Mouse (Mus musculus) MEL (cell line): Measurements from ENCODE around the gene Slc12a8. TPM values are rescaled to one million over a fixed set of nuclear protein-coding genes. Genes with fewer than 3 reads are reported as not detected.

Source experiments
- DNase-seq: peaks from one replicate; pipeline ENCODE4 v3.0.0; 2011; ENCODE audit warnings: low read depth, low spot score
- H3K27ac ChIP-seq: 2 replicates; pipeline ENCODE4 v1.5.1; 2012; ENCODE audit warnings: low read depth, mild to moderate bottlenecking, control low read depth, low read length, moderate library complexity; ENCODE audit not compliant: control insufficient read depth
- H3K27me3 ChIP-seq, 2 experiments: fragments of 150-350 bp in 1 of 2; sonication (generic) in 1 of 2; 2 replicates each; pipeline ENCODE4 v1.6.1; 2012; ENCODE audit warnings: low read length in 2 of 2, mild to moderate bottlenecking in 2 of 2, improper control_type of control experiment in 1 of 2, moderate library complexity in 1 of 2; ENCODE audit not compliant: insufficient read depth in 2 of 2, control insufficient read depth in 1 of 2
- H3K36me3 ChIP-seq, 2 experiments: 2 replicates each; pipeline ENCODE4 v1.6.1; 2012 to 2014; ENCODE audit warnings: low read length in 2 of 2, improper control_type of control experiment in 1 of 2, inconsistent platforms in 1 of 2, mild to moderate bottlenecking in 1 of 2; ENCODE audit not compliant: insufficient read depth in 2 of 2, control insufficient read depth in 1 of 2
- H3K4me1 ChIP-seq, 2 experiments: fragments of 150-350 bp in 1 of 2; sonication (generic) in 1 of 2; 2 replicates each; pipeline ENCODE4 v1.6.1; 2012; ENCODE audit warnings: low read length in 2 of 2, improper control_type of control experiment in 1 of 2, mild to moderate bottlenecking in 1 of 2; ENCODE audit not compliant: insufficient read depth in 2 of 2, control insufficient read depth in 1 of 2
- H3K4me3 ChIP-seq, 2 experiments: fragments of 150-350 bp in 1 of 2; sonication (generic) in 1 of 2; 2 replicates each; pipeline ENCODE4 v1.5.1; 2012; ENCODE audit warnings: low read depth in 2 of 2, low read length in 2 of 2, mild to moderate bottlenecking in 2 of 2, moderate library complexity in 2 of 2, control low read depth in 1 of 2, improper control_type of control experiment in 1 of 2; ENCODE audit not compliant: control insufficient read depth in 1 of 2, insufficient read depth in 1 of 2
- H3K79me2 ChIP-seq: 2 replicates; pipeline ENCODE4 v1.6.1; 2012; ENCODE audit warnings: mild to moderate bottlenecking, low read length, moderate library complexity; ENCODE audit not compliant: control insufficient read depth, poor library complexity, insufficient read depth
- H3K9ac ChIP-seq: 2 replicates; pipeline ENCODE4 v1.6.1; 2012; ENCODE audit warnings: low read depth, mild to moderate bottlenecking, control low read depth, low read length, moderate library complexity; ENCODE audit not compliant: control insufficient read depth, poor library complexity, severe bottlenecking
- H3K9me3 ChIP-seq: fragments of 150-350 bp; sonication (generic); replicated peaks from 2 replicates; pipeline ENCODE4 v1.6.1; 2012; ENCODE audit warnings: mild to moderate bottlenecking, low read length, improper control_type of control experiment, moderate library complexity; ENCODE audit not compliant: insufficient read depth
- ELF1 ChIP-seq: IDR thresholded peaks from 2 replicates; pipeline ENCODE4 v1.6.1; 2014; ENCODE audit warnings: low read depth, mild to moderate bottlenecking, inconsistent platforms, low read length, improper control_type of control experiment, moderate library complexity
- GATA1 ChIP-seq: IDR thresholded peaks from 2 replicates; pipeline ENCODE4 v1.6.1; 2011; ENCODE audit warnings: low read depth, low read length, improper control_type of control experiment
- MAZ ChIP-seq: IDR thresholded peaks from 2 replicates; pipeline ENCODE4 v1.6.1; 2012; ENCODE audit warnings: low read depth, mild to moderate bottlenecking, inconsistent platforms, low read length, improper control_type of control experiment
- MEF2A ChIP-seq: IDR thresholded peaks from 2 replicates; pipeline ENCODE4 v1.6.1; 2014; ENCODE audit warnings: low read depth, mild to moderate bottlenecking, inconsistent platforms, low read length, improper control_type of control experiment; ENCODE audit not compliant: poor library complexity, insufficient replicate concordance, severe bottlenecking; ENCODE audit errors: extremely low read depth
- MYB ChIP-seq: IDR thresholded peaks from 2 replicates; pipeline ENCODE4 v1.6.1; 2011; ENCODE audit warnings: mild to moderate bottlenecking, low read depth, low read length, improper control_type of control experiment
- MYC ChIP-seq: IDR thresholded peaks from 2 replicates; pipeline ENCODE4 v1.6.1; 2011; ENCODE audit warnings: low read depth, mild to moderate bottlenecking, low read length, improper control_type of control experiment, moderate library complexity
- NELFE ChIP-seq: IDR thresholded peaks from 2 replicates; pipeline ENCODE4 v1.6.1; 2011; ENCODE audit warnings: low read depth, low read length, improper control_type of control experiment
- NRF1 ChIP-seq: IDR thresholded peaks from 2 replicates; pipeline ENCODE4 v1.6.1; 2014; ENCODE audit warnings: low read depth, mild to moderate bottlenecking, inconsistent platforms, low read length, improper control_type of control experiment, moderate library complexity; ENCODE audit not compliant: poor library complexity, insufficient read depth, severe bottlenecking
- RAD21 ChIP-seq: IDR thresholded peaks from 2 replicates; pipeline ENCODE4 v1.6.1; 2011; ENCODE audit warnings: mild to moderate bottlenecking, low read depth, low read length, improper control_type of control experiment
- SMC3 ChIP-seq: IDR thresholded peaks from 2 replicates; pipeline ENCODE4 v1.6.1; 2011; ENCODE audit warnings: low read depth, low read length, improper control_type of control experiment
- TAL1 ChIP-seq: IDR thresholded peaks from 2 replicates; pipeline ENCODE4 v1.6.1; 2012; ENCODE audit warnings: mild to moderate bottlenecking, inconsistent platforms, low read length, moderate library complexity, mixed read lengths
- TBP ChIP-seq: IDR thresholded peaks from 2 replicates; pipeline ENCODE4 v1.8.0; 2011; ENCODE audit warnings: low read depth, low read length, improper control_type of control experiment
- UBTF ChIP-seq: IDR thresholded peaks from 2 replicates; pipeline ENCODE4 v1.6.1; 2012; ENCODE audit warnings: low read depth, mild to moderate bottlenecking, inconsistent platforms, low read length, improper control_type of control experiment, moderate library complexity, borderline replicate concordance; ENCODE audit not compliant: insufficient read depth
- USF2 ChIP-seq, 2 experiments: IDR thresholded peaks; 2 replicates each; pipeline ENCODE4 v1.6.1; 2011 to 2012; ENCODE audit warnings: improper control_type of control experiment in 2 of 2, low read length in 2 of 2, borderline replicate concordance in 1 of 2, inconsistent platforms in 1 of 2, low read depth in 1 of 2, mild to moderate bottlenecking in 1 of 2; ENCODE audit not compliant: insufficient read depth in 1 of 2
- ZC3H11A ChIP-seq: IDR thresholded peaks from 2 replicates; pipeline ENCODE4 v1.6.1; 2012; ENCODE audit warnings: low read depth, mild to moderate bottlenecking, inconsistent platforms, low read length, improper control_type of control experiment
- ZNF384 ChIP-seq: IDR thresholded peaks from 2 replicates; pipeline ENCODE4 v1.6.1; 2012; ENCODE audit warnings: low read depth, mild to moderate bottlenecking, inconsistent platforms, low read length, improper control_type of control experiment
- polyA plus RNA-seq, 2 experiments: library from polyadenylated mRNA; stranded (reverse) in 1 of 2; unstranded in 1 of 2; fragments of >175 nt in 1 of 2; fragments of >200 nt in 1 of 2; gene quantifications; 2 replicates each; pipeline versions ENCODE4 v1.2.1 to v1.2.4; 2012; ENCODE audit warnings: low replicate concordance in 2 of 2, low read depth in 1 of 2; ENCODE audit not compliant: insufficient read length in 2 of 2, insufficient read depth in 1 of 2, missing spikeins in 1 of 2
- total RNA-seq: library from RNA; depleted of rRNA; stranded (reverse); fragments of 300-350 nt; gene quantifications from 2 replicates; pipeline ENCODE4 v1.2.3, GENCODE M21; 2012

Slc12a8 gene
- total and polyA plus RNA-seq, 3 experiments = 0.29 TPM; not detected in 2

DNA sequence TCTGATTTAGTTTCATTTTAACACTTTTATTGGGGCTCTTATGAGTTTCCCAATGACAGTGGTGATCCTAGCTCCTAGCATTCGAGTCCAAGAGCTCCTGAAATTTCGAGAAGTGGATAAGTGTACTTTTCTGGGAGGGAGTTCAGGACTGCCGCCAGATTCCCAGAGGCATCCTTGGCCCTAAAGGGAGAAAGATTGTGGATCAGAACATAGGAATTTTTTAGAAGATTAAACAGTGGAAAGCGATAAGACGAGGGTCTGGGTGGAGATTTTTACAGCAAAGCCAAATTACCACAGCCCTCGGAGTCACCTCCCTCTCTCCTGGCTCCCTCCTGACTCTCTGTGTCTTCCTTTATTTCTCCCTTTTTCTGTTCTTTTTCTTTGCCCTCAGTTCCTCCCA, 58.6 kb downstream of the Slc12a8 start:
- TF ChIP-seq UBTF (no peak), SMC3 (no peak), MEF2A (no peak), MYC (no peak), ELF1 (no peak), NELFE (no peak), MYB (no peak), TAL1 (no peak), GATA1 (no peak), NRF1 (no peak), ZNF384 (no peak), TBP (no peak), RAD21 (no peak)
- TF ChIP-seq, all 39 proteins: peak for 0
- H3K36me3 ChIP-seq = no peaks in the 10 kb centered on the region
- no peaks in the 10 kb centered on the region for H3K9me3 ChIP-seq
- no peaks in the 10 kb centered on the region for H3K4me1 ChIP-seq
- H3K27me3 ChIP-seq = peaks cover 0 to 2% of the 10 kb centered on the region in 2 experiments; a peak in 2 of 4 replicates
- no peaks in the 10 kb centered on the region for H3K79me2 ChIP-seq
- H3K27ac ChIP-seq = no peak overlapping the region
- no peak overlapping the region for H3K4me3 ChIP-seq
- no peak overlapping the region for H3K9ac ChIP-seq
- DNase-seq = no peak

DNA sequence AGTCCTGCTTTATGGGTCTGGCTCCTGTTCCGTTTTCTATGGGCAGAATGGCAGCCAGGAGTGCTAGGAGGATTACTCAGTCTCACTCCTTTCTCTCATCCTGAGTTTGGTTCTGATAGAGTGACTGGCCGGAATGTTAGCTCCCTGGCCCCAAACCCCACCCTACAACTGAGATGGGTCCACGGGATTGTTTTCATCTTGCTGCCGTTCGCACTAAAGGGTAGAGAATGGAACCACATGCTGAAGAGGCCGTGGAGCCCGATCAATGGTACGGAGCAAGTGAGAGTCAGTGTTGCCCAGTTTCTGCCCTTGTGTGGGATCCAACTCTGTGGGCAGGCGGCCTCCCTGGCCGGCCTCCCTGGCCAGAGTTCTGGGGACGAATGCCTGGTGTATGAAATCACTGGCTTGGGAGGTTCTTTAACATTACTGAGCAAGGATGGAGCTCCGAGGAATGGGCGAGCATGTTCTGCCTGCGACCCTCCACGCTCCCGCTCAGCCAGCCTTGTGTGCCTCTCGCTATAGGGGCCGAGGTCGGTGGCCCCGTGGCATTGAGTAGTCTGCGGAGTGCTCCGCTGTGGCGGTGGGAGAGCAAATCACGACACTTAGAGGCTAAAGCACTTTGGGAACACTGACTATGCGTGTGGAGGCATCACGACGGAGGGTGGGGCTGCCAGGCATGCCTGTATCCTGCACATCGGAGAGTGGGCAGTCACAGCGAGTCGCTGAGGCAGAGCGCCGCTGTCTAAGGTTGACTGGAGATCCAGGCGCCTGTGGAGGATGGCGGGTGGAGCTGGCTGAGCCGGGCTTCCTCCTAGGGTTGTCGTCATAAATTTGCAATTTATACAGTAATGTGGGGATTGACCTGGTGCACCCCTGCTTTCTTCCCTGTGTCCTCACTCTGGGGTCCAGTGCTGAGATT, 59.4 kb downstream of the Slc12a8 start:
- no peaks in the 10 kb centered on the region for H3K4me1 ChIP-seq
- TF ChIP-seq USF2 (IDR thresholded peaks at IDR 0.05; ENCODE audit: borderline replicate concordance in 1 of 2, insufficient read depth in 1 of 2, low read depth in 1 of 2, low read length in 2 of 2) (no peak), ZC3H11A (no peak), MAZ (no peak), ELF1 (no peak)
- TF ChIP-seq, all 39 proteins: peak for 0
- no peak overlapping the region for H3K4me3 ChIP-seq
- H3K79me2 ChIP-seq = no peaks in the 10 kb centered on the region
- no peak overlapping the region for H3K9ac ChIP-seq
- H3K27me3 ChIP-seq = peaks cover 0 to 2% of the 10 kb centered on the region in 2 experiments; a peak in 2 of 4 replicates
- DNase-seq = no peak
- H3K36me3 ChIP-seq = no peaks in the 10 kb centered on the region
- no peaks in the 10 kb centered on the region for H3K9me3 ChIP-seq
- H3K27ac ChIP-seq = no peak overlapping the region
